Mouse (Mus musculus) mouse trophoblast stem cell (cell line): ENCODE results near the gene Sbno2.
"Not testable (repeated sequence)": the region's sequence is repeated elsewhere in the genome, so short reads cannot be mapped to it uniquely, and the experiment has no call there.

Experiments
- in situ Hi-C, 2 experiments: fragments of 300-500 bp; cut with MseI, MboI; formaldehyde crosslinking; loops; 2 replicates in 1 of 2; 3 replicates in 1 of 2; pipeline ENCODE4 v1.15.1; 2025

The Sbno2 gene

DNA sequence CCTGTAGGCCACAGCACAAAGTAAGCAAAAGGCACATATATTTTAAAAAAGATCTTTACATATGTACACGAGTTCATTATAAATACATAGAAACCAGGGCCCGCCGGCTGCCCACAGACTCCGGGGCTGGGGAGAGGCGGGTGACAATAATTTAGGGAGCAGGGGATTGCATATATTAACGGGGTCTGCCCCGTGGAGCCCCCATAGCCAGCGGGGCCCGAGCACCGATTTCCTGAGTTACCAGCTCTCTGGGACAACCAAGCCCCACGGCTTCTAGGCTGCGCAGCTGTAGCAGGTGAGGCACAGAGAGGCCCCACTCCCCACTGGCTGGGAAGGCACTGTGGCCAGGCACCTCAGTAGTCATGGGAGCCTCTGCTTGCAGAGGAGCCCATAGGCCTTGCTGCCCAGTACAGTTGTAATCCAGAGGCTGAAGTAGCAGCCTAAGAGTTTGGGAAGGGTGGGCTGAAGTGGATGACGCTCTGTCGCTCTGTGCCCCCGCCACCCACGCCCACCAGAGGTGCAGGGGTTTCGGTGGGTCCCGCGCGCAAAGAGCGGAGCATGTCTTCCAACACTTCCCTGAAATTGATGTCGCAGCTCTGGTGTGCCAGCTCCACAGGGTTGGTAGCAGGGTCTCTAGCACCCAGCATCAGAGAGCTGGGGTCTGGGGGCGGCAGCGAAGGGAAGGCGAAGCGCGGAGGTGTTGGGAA lies 48.2 kb downstream of the Sbno2 start:
- in situ Hi-C loops: no loop called here

DNA sequence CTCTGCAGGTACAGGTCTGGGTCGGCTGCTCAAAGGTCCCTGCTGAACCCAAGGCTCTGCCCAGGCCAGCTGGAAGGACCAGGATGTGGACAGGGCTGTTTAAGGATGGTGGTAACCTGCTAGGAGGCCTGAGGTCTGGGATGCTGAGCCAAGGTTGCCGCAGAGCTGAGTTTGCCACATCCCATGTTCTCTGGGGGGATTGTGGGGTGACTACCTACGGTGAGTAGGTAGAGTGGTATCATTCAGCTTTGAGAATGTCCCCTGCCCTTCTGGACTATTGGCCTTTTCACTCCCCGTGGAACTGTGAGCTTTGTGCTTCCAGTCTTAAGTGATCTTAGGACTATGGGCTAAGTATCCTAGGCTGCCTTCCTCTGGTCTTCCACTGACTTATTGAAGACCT lies 48.9 kb downstream of the Sbno2 start:
- in situ Hi-C loops: no loop called here

DNA sequence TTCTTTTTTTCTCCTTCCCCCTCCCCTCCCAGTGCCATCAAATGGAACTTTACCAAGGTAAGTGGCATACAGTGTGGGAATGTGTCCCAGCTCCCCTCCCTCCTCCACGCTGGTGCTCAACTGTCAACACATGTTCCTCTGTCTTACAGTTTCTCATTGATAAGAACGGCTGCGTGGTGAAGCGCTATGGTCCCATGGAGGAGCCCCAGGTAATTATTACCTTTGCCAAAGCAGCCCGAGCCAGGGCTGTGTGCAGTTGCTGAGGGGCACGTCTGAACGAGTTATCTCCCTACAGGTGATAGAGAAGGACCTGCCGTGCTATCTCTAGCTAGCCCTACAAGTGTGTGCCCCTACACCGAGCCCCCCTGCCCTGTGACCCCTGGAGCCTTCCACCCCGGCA lies 49.5 kb downstream of the Sbno2 start:
- in situ Hi-C loops: no loop called here

DNA sequence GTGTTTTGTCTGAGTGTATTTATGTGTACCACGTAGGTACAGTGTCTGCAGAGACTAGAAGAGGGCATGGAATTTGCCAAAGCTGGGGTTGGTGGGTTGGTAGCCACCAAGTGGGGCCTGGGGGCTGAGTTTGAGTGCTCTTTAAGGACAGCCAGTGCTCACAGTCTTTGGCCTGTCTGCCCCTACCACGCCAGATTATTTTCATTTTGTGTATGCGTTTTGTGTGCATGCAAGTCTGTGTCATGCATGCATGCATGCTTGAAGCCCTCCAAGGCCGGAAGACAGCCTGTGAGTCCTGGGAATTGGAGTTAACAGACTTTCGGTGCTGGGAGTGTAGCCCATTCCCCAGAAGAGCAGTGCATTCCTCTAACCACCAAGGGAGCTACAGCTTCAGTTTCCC lies 50.0 kb downstream of the Sbno2 start:
- in situ Hi-C loops: no loop called here

DNA sequence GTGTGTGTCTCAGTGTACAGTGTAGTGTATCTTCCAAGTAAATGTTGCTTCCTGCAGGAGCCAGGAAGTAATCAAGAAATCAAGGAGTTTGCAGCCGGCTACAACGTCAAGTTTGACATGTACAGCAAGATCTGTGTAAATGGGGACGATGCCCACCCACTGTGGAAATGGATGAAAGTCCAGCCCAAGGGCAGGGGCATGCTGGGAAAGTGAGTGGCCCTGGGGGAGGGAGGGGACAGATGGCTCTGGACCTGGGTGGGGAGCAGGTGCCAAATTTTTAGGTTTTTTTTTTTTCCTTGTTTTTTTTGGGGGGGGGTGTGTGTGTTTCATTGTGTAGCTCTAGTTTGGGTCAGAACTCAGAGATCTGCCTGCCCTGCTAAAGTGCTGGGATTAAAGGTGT lies 50.5 kb downstream of the Sbno2 start:
- in situ Hi-C loops: not testable (repeated sequence)

DNA sequence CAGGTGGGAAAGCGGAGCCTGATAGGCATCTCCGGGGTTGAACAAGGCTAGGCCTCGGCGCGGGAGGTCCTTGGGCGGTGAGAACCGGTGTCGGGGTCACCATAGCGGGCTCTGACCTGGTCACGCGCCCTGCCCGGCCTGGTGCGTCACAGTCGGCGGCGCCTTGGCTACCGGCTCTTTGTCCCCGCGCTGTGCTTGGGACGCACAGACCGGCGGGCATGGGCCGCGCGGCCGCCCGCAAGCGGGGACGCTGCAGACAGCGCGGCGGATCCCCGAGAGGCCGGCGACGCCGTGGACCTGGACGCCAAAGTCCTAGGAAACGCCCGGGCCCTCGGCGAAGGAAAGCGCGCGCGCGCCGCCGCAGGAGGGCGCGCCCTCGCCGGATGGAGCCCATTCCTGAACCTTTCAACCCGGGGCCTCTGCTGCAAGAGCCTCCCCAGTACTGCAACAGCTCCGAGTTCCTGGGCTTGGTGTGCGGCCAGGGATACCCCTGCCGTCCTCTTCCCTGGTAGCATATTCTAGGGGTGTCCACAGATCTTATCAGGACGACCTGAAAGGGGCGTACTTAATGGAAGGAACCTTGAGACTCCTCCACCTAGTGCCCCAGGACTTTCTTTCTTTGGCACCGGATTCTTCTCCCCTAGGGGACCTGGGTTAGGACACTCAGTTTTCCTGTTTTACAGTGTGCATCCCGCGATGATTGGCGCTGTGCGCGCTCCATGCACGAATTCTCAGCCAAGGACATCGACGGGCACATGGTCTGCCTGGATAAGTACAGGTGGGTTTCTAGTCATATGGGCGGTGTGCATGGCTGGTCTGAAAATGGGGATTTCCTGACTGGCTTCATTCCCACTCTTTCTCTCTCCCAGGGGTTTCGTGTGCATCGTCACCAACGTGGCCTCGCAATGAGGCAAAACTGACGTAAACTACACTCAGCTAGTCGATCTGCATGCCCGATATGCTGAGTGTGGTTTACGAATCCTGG lies 51.2 kb downstream of the Sbno2 start:
- in situ Hi-C loops: no loop called here

DNA sequence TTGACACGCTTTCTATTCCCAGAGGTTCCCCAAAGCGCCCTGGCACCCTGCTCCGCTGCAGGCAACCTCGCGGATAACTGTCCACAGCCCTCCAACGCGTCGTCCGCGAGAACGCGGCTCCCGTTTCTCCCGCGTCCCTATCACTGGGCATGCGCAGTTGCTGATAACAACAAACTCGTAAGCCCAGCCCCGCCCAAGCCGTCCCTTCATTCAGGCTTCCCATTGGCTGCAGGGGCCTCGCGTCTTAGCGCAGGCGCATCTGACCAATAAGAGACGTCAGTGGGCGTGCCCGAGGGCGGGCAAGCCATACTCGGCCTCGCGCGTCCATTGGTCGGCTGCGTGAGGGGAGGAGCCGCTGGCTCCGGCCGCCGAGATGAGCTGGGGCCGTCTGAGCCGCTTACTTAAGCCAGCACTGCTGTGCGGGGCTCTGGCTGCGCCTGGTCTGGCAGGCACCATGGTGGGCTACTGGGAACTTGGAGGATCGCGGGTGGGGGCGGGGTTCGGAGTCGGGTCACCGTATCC lies 52.1 kb downstream of the Sbno2 start:
- in situ Hi-C loops: no loop called here

DNA sequence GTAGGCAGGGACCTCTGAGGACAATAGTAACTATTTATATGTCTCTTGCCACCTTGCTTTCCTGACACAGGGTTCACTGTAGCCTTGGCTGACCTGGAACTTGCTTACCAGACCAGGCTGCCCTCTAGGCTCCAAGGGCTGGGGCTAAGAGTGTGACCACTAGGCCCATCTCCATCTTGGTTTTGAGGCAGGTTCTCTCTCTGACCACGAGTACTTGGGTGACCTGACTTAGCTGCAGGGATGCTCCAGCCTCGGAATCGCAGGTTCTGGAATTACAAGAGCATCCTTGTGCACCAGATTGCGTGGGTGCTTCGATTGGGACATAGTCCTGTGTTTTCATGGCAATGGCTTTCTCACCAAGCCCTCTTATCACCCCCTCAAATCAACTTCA lies 53.0 kb downstream of the Sbno2 start:
- in situ Hi-C loops: no loop called here

DNA sequence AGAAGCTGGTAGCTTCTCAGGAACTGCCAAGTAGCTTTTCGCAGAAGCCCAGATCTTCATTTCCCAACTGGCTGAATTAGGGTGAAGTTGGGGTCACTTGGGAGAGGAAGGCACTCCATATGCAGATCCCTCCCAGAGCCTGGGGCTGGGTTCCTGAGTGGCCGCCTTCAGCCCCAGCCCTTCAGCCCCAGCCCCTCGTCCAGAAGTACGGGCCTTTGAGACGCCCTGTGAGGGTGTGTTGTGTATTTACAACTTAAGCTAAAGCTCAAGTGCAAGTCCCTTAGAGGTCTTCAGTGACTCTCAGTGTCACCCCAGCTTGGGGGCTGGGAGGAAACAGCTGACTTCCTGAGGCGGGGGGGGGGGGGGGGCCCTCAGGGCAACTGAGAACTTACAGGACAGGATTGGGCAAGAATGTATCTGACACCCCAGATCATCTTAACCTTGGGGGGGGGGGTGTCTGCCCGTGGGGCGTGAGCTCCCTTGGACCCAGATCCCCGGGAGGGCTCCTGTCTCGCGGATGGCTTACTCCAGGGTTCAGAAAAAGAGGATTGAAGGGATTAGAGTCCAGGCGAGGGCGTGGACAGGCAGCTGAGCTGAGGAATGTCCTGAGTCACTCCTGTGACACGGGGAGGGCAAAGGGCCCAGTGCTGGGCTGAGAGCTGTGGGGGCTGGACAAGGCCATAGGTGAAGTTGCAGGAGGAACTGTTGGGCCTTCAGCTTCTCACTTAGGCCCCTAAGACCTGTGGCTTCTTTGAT lies 53.6 kb downstream of the Sbno2 start:
- in situ Hi-C loops: no loop called here

DNA sequence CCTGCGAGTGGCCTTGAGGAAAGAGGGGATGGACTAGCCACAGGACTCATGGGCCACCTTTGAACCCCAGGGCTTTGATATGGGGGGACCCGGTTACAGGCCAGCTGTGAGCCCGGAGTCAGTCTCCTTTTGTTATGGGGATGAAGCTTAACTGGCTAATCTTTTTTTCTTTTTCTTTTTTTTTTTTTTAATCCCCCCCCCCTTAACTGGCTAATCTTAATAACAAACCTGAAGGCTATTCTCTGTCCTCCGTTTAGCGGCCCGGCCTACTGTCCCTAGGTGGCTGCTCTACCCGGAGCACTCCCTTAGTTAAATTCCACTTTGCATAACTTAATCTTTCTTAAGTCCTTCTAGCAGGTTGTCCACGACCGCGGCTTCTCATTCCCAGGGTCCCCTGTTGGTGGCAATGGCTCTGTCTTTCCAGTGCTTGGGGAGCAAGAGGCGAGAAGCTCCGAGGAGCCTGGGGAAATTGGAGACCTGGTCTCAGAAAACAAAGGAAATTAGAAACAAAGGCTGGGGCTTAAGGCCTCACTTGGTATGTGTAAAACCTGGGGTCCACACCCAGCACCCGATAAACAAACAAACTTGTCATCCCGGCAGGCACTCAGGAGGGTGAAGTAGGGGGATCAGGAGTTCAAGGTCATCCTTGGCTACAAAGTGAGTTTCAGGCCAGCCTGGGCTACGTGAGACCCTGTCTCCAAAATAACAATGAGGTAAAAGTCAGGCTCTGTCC lies 54.3 kb downstream of the Sbno2 start:
- in situ Hi-C loops: no loop called here

DNA sequence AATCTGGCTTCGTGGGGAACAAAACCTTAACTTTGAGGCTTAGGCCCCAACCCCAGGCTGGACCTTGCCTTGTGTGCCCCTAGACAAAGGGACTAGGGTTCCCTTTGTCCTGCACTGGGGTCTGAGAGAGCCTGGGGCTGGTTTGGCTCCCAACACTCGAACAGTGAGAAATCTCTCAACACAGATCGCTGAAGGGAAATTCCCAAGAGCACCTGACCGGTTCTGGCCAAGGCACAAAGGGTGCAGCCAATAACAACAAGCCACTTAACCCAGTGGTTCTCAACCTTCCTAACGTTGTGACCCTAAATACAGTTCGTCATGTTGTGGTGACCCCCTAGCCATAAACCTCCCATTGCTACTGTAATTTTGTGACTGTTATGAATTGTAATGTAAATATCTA lies 55.1 kb downstream of the Sbno2 start:
- in situ Hi-C loops: no loop called here

DNA sequence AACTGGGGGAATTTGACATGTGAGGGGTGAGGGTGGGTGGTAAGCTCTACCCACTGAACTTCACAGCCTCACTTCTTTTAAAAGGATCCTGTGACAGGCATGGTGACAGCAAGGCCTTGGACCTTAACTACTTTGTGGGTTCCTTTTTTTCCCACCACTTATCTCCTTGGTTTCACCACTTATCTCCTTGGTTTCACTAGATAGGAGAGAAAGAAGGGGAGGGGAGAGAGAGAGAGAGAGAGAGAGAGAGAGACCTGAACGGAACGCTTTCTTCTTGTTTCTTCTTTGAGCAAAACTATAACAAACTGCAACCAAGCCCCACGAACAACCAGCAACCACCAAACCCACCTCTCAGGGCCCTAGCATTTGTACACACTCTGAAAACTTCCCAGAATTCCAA lies 56.5 kb downstream of the Sbno2 start:
- in situ Hi-C loops: no loop called here

DNA sequence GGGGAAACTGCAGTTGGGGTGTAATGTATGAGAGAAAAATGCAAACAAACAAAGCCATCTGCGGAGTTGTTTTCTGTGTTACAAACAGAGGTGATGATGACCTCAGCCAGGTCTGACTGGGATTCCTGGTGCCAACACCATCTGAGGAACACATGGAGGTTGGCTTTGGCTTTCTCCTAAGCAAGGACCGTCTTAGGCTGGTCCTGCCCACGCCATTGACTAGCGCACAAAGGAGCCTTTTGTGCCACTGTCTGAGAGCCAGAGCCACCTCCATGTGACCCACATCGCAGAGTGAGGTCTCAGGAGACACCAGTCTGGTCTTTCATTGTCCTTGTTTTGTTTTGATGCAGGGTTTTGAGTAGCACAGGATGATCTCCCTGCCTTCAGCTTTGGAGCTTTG lies 57.0 kb downstream of the Sbno2 start:
- in situ Hi-C loops: no loop called here

DNA sequence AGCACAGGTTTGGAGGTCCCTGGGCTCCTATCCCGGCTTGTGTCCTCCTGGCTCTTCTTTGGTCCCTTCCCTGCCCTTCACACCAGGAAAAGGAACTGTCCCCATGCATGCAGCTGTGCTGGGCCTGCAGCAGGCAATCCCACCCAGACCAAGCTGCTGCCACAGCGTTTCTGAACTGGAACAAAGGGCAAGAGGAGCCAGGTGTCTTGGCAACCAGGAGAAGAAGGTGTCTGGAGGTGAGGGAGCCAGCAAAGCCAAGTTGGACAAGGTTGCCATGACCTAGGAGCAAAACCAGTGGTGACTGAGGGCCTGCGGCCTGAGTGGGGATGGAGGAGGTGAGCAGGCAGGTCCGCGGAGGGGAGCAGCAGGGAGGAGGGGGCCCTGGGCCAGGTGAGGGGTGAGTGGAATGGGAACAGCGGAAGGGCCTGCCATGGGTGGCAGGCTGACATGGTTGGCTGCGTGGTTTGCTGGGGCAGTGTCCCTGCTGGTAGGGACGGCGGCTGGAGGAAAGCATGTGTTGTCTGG lies 58.3 kb downstream of the Sbno2 start, which contains the start of gene Gpx4:
TSS of gene Gpx4 (plus strand) at position 126 of the 525 bp plus-strand sequence.
- in situ Hi-C loops: no loop called here

DNA sequence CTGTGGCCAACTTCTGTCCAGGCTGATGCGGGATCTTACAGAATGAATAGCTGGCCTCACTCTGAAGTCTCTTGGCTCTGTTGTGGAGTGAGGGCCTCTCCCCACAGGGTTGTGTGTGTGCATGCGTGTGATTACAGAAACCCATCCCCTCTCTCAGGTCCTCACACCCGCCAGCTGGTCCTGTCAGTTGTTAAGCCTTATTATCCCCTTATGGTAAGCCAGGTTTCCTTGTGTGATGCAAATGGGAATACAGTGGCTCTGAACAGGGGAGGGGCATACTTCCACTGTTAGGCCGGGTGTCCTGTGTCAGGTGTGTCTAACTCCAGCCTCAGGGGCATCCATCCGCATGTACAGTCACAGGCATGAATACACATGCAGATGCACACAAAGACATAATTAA lies 59.6 kb downstream of the Sbno2 start:
- in situ Hi-C loops: no loop called here

DNA sequence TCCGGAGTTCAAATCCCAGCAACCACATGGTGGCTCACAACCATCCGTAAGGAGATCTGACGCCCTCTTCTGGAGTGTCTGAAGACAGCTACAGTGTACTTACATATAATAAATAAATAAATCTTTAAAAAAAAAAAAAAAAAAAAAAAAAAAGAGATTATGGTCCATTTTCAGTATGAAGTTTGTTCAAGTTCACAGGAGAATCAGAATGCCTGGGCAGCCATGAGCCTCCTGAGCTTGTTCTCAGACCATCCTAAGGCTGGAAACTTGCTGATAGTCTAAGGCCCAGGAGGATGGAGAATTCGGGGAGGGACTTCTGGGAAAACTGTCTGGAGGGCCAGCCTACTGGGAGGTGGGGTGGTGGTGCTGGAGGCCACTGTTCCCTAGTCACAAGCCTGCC lies 60.0 kb downstream of the Sbno2 start:
- in situ Hi-C loops: not testable (repeated sequence)

DNA sequence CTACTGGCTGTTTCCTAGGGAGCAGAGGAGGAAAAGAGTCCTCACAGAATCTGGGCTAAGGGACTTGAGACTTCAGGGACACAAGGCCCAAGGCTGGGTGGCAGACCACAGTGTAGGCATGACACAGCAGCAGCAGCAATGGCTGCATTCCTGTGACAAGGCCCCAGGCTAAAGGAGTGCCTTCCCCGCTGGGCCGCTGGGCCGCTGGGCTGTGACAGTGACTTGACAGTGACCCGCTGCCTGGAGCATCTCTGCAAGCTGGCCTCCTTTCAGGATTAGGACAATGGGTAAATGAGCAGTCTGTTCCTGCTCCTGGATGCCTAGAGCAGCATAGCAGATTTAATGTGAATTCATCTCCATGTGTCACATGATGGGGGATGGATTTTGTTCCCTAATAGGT lies 61.3 kb downstream of the Sbno2 start:
- in situ Hi-C loops: no loop called here

DNA sequence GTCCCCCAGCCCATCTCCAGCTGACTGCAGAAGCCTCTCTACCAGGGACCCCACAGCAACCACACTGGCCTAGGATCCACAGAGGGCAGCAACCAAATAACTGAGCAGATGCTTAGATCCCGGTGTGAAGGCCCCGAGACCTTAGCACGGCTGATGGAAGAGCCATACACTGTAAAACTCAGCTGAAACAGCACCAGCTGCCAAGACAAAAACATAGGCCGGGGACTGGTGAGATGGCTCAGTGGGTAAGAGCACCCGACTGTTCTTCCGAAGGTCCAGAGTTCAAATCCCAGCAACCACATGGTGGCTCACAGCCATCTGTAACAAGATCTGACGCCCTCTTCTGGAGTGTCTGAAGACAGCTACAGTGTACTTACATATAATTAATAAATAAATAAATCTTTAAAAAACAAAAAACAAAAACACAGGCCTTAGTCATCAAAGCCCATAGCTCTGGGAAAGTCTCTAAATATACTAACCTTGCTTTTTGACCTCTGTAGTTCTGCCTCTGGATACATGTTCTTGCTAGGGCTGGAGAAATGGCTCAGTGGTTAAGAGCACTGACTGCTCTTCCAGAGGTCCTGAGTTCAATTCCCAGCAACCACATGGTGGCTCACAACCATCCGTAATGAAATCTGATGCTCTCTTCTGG lies 63.8 kb downstream of the Sbno2 start:
- in situ Hi-C loops: not testable (repeated sequence)

DNA sequence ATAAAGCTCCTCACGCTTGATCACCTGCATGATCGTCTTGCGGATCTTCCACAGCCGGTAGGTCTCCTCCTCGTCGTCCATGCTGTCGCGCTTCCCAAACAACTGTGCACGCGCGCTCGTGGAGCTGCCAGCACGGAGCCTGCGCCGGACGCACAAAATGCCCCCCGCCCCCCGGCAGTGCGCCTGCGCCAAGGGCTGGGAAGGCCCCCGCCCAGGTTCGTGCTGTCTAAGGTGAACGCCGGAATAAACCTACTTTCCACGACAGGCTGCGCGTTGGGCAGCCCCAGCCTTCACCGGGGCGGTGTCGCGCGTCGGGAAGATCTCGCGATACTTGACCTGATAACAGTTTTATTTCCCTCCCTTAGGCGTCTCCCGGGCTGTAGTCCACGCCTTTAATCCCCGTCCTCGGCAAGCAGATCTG lies 65.8 kb downstream of the Sbno2 start, which contains the start of gene Polr2e:
TSS of gene Polr2e (minus strand) at position 237 of the 421 bp plus-strand sequence.
- in situ Hi-C loops: no loop called here

DNA sequence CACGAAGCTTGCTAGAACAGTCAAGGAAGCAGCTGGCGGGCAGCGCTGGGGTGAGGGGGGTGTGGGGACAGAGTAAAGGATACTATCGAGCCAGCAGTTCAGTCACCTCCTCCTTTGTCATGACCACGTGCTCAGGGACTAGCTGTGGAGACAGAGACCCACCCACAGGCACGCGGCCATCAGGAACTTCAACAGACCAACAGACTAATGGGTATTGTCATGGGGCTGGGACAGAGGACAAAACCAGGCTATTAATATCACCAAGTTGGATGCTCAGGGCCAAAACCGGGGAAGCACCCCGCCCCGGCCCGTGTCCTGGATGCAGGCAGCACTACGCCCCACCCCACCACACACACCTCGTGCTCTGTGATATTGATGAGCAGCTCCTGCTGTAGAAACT lies 68.5 kb downstream of the Sbno2 start:
- in situ Hi-C loops: no loop called here
